In the genomic region with DNA sequence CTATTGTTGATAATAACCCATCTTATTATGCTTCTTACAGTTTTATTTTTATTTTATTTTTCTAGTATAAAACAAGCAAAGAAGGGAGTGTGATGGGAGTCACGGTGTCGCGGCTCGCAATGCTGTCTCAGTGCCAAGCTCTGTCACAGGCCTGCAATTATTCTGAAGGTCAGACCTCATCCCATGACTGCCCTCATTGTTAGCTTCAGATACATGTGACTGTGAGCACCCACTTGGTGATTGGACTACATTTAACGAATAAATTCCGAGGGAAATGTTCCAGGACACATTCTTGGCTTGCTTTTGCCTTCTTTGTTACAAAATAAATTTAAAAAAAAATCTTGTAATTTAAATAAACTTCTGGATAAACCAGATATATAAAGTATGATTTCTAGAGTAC, we compare ENCODE assay signal across 9 mouse cellular contexts. TPM values are rescaled to one million over a fixed set of nuclear protein-coding genes. Genes with fewer than 3 reads are reported as not detected.
DNase-seq lines count a peak whose midpoint lies in the region; ATAC-seq and TF ChIP-seq lines count a peak whose summit lies in the region.
"Had no signal": no experiment of that assay in that cellular context is flagged by ENCODE, and none has a peak within 500 bp of the region (broad histone marks: within the 10 kb centered on the region; RNA-seq: fewer than 3 reads in every experiment).

No protein-coding gene starts in this region.

- intact Hi-C loops in heart, postnatal 10 days (cut with DNase I) = no loop called here

- H3K9me3 ChIP-seq in kidney, postnatal 0 days (replicated peaks; ENCODE audit: low read length) = no peaks in the 10 kb centered on the region
- H3K9me3 ChIP-seq: stomach, embryonic 15.5 days had no signal

- no peak for ATAC-seq in kidney, postnatal 0 days (replicated peaks; ENCODE audit: low FRiP score, low read depth)

- peak; percentile 28 for DNase-seq in kidney, postnatal 0 days (ENCODE audit: low spot score)
- DNase-seq in kidney, adult 18-20 months = no peak
- peak; percentile 14 for DNase-seq in 3T3-L1 (ENCODE audit: low read depth, low spot score)
- DNase-seq in NIH3T3 (ENCODE audit: low read depth) = peak; percentile 88
- DNase-seq in heart, postnatal 10 days = peak; percentile 66 to 73
- no peak for DNase-seq in embryo, embryonic 10 days (ENCODE audit: low spot score)
- no peak for DNase-seq in urinary bladder, adult 2 months (ENCODE audit: low spot score)
- DNase-seq: cerebellum, adult 2 months had no signal

- peaks cover 39% of the 10 kb centered on the region for H3K36me3 ChIP-seq in kidney, postnatal 0 days (ENCODE audit: insufficient read depth, low read length)

- 0 out of 2 replicates have a peak overlapping the region, but pooled peaks have one; percentile 31 for H3K27ac ChIP-seq in kidney, postnatal 0 days

- no peak overlapping the region for H3K9ac ChIP-seq in kidney, postnatal 0 days (ENCODE audit: low read depth, low read length)
- H3K9ac ChIP-seq: stomach, embryonic 15.5 days had no signal

- no peaks in the 10 kb centered on the region for H3K4me1 ChIP-seq in kidney, postnatal 0 days (replicated peaks; ENCODE audit: insufficient read depth, low read length)
- H3K4me1 ChIP-seq: stomach, embryonic 15.5 days had no signal

- H3K4me2 ChIP-seq in kidney, postnatal 0 days (ENCODE audit: low read length) = no peak overlapping the region
- H3K4me2 ChIP-seq: stomach, embryonic 15.5 days had no signal

- WGBS in kidney, postnatal 0 days = 71% methylated on average over 6 of the region's 6 CpGs

- no peak for TF ChIP-seq CTCF in kidney, postnatal 0 days (IDR thresholded peaks at IDR 0.05; ENCODE audit: low read depth)

- H3K4me3 ChIP-seq in kidney, postnatal 0 days (replicated peaks; ENCODE audit: low read depth, low read length) = no peak overlapping the region
- H3K4me3 ChIP-seq: stomach, embryonic 15.5 days had no signal

- no peaks in the 10 kb centered on the region for H3K27me3 ChIP-seq in kidney, postnatal 0 days (ENCODE audit: insufficient read depth, low read length)
- H3K27me3 ChIP-seq: stomach, embryonic 15.5 days had no signal

RNA-seq across cellular contexts. Expression of a gene that starts 59.8 kb away (rescaled TPM):
- polyA plus RNA-seq in kidney, postnatal 0 days (2015; fragmentation: Nextera tagmentation; extraction: Ambion mirVana) = 30.2 and 33.9 TPM in 2 replicates
- total RNA-seq in heart, postnatal 10 days (2021) = 10 to 100 TPM; 45.8 to 52.5 TPM
- 34.3 and 35.9 TPM in 2 replicates for polyA plus RNA-seq in urinary bladder, adult 2 months (2012; rRNA removed)

Comparison
In these comparisons a context has a peak if more than half of its experiments do, and no peak if none do; other contexts are left out.
1. DNase-seq: peak in kidney, postnatal 0 days (single experiment), 3T3-L1 (single experiment), NIH3T3 (single experiment) and heart, postnatal 10 days (2 of 2); none in kidney, adult 18-20 months (single experiment), embryo, embryonic 10 days (single experiment) and urinary bladder, adult 2 months (single experiment).